ENCODE assay signal across 8 mouse cellular contexts in genomic region chr11:61231329-61231728, GRCm38 (mm10). TPM values are rescaled to one million over a fixed set of nuclear protein-coding genes. Genes with fewer than 3 reads are reported as not detected.
DNase-seq lines count a peak whose midpoint lies in the region; ATAC-seq and TF ChIP-seq lines count a peak whose summit lies in the region.

No protein-coding gene starts in this region.

- peaks cover 0 to 6% of the 10 kb centered on the region in 2 experiments; a peak in 1 of 4 replicates for H3K36me3 ChIP-seq in MEL (ENCODE audit: control insufficient read depth in 1 of 2, insufficient read depth in 2 of 2, low read length in 2 of 2)
- no peaks in the 10 kb centered on the region for H3K36me3 ChIP-seq in forebrain, embryonic 15.5 days

- H3K4me3 ChIP-seq in MEL (ENCODE audit: control insufficient read depth in 1 of 2, insufficient read depth in 1 of 2, low read depth in 2 of 2, low read length in 2 of 2): peak overlapping the region; percentile 2 to 52
- H3K4me3 ChIP-seq in forebrain, embryonic 15.5 days: no peak overlapping the region

- TF ChIP-seq EP300 in MEL (IDR thresholded peaks at IDR 0.05; ENCODE audit: low read depth in 1 of 2, low read length in 2 of 2): no peak

- peak; percentile 69 to 99 (median 88) for TF ChIP-seq CTCF in MEL (IDR thresholded peaks at IDR 0.05 in 2 of 3, conservative IDR thresholded peaks at IDR 0.05 in 1 of 3; ENCODE audit: control insufficient read depth in 1 of 3, insufficient read depth in 1 of 3, low read depth in 2 of 3, low read length in 3 of 3, poor library complexity in 1 of 3, severe bottlenecking in 1 of 3)

- peak; percentile 100 for TF ChIP-seq RAD21 in MEL (IDR thresholded peaks at IDR 0.05; ENCODE audit: low read depth, low read length)

- peaks cover 3 to 6% of the 10 kb centered on the region in 2 experiments for H3K27me3 ChIP-seq in MEL (ENCODE audit: control insufficient read depth in 1 of 2, insufficient read depth in 2 of 2, low read length in 2 of 2)
- H3K27me3 ChIP-seq in forebrain, embryonic 15.5 days: no peaks in the 10 kb centered on the region

- H3K4me1 ChIP-seq in MEL (ENCODE audit: control insufficient read depth in 1 of 2, insufficient read depth in 2 of 2, low read length in 2 of 2): peaks cover 2 to 5% of the 10 kb centered on the region in 2 experiments; a peak in 2 of 4 replicates
- peaks cover 10% of the 10 kb centered on the region for H3K4me1 ChIP-seq in forebrain, embryonic 15.5 days

- peak overlapping the region; percentile 12; the same call in 1 of the 2 replicates for H3K9ac ChIP-seq in MEL (ENCODE audit: control insufficient read depth, low read depth, low read length, poor library complexity, severe bottlenecking)
- H3K9ac ChIP-seq in forebrain, embryonic 15.5 days (replicated peaks): no peak overlapping the region

- peak; percentile 60 for ATAC-seq in forebrain, embryonic 15.5 days (replicated peaks)
- ATAC-seq in hematopoietic stem cell, adult 5-6 weeks (replicated peaks in 1 of 2; ENCODE audit: insufficient read depth in 1 of 2, low FRiP score in 2 of 2, low TSS enrichment in 1 of 2, low read depth in 1 of 2, poor library complexity in 2 of 2, severe bottlenecking in 2 of 2): peak; percentile 88 to 95

- no peak for TF ChIP-seq POLR2A in MEL (IDR thresholded peaks at IDR 0.05; ENCODE audit: control insufficient read depth in 1 of 2, insufficient read depth in 1 of 2, low read depth in 1 of 2, low read length in 2 of 2, poor library complexity in 1 of 2)

- H3K4me2 ChIP-seq in forebrain, embryonic 15.5 days (replicated peaks): peak overlapping the region; percentile 20; the same call in 1 of the 2 replicates

- 10% methylated on average over 9 of the region's 9 CpGs for WGBS in forebrain, embryonic 15.5 days

- DNase-seq in MEL (ENCODE audit: low read depth, low spot score): peak; percentile 91
- DNase-seq in cerebellum, adult 11-12 months: peak; percentile 65
- DNase-seq in layer of hippocampus, adult 9-10 months (ENCODE audit: low spot score): peak; percentile 39
- DNase-seq in lung, postnatal 14 days: peak; percentile 76
- DNase-seq in ovary, postnatal 36 days (ENCODE audit: low spot score): peak; percentile 67
- DNase-seq in urinary bladder, postnatal 4 days (ENCODE audit: low spot score in 2 of 2): peak; percentile 39 to 68

- H3K79me2 ChIP-seq in MEL (ENCODE audit: control insufficient read depth, insufficient read depth, low read length, poor library complexity): no peaks in the 10 kb centered on the region

- H3K27ac ChIP-seq in MEL (ENCODE audit: control insufficient read depth, low read depth, low read length): no peak overlapping the region
- H3K27ac ChIP-seq in forebrain, embryonic 15.5 days (replicated peaks): no peak overlapping the region

- no peaks in the 10 kb centered on the region for H3K9me3 ChIP-seq in MEL (replicated peaks; ENCODE audit: insufficient read depth, low read length)
- no peaks in the 10 kb centered on the region for H3K9me3 ChIP-seq in forebrain, embryonic 15.5 days

TF ChIP-seq in MEL, 35 proteins besides CTCF, POLR2A, EP300 and RAD21:
- TF ChIP-seq MAZ (IDR thresholded peaks at IDR 0.05; ENCODE audit: low read depth, low read length) (0 out of 2 replicates have a peak, but pooled peaks have one; percentile 12), ZC3H11A (IDR thresholded peaks at IDR 0.05; ENCODE audit: low read depth, low read length) (peak; percentile 96), ZNF384 (IDR thresholded peaks at IDR 0.05; ENCODE audit: low read depth, low read length) (peak; percentile 54), GATA1 (IDR thresholded peaks at IDR 0.05; ENCODE audit: low read depth, low read length) (0 out of 2 replicates have a peak, but pooled peaks have one; percentile 8), SIN3A (IDR thresholded peaks at IDR 0.05; ENCODE audit: low read length) (peak; percentile 75), MXI1 (IDR thresholded peaks at IDR 0.05; ENCODE audit: low read depth, low read length) (peak; percentile 57), POLR2AphosphoS5 (IDR thresholded peaks at IDR 0.05; ENCODE audit: borderline replicate concordance, low read depth, low read length) (no peak), MAX (IDR thresholded peaks at IDR 0.05; ENCODE audit: low read length) (peak; percentile 80), TCF12 (IDR thresholded peaks at IDR 0.05; ENCODE audit: low read depth, low read length) (no peak), TBP (IDR thresholded peaks at IDR 0.05; ENCODE audit: low read depth, low read length) (peak; percentile 64; the same call in 1 of the 2 replicates), SMC3 (IDR thresholded peaks at IDR 0.05; ENCODE audit: low read depth, low read length) (peak; percentile 97), MYC (IDR thresholded peaks at IDR 0.05; ENCODE audit: low read depth, low read length) (peak; percentile 87), MEF2A (IDR thresholded peaks at IDR 0.05; ENCODE audit: extremely low read depth, insufficient replicate concordance, low read depth, low read length, poor library complexity, severe bottlenecking) (no peak), ELF1 (IDR thresholded peaks at IDR 0.05; ENCODE audit: low read depth, low read length) (0 out of 2 replicates have a peak, but pooled peaks have one; percentile 4)

RNA-seq across cellular contexts. Expression of gene Aldh3a1, which starts 24.0 kb away (rescaled TPM):
- 0.08 TPM in 1 of 2 replicates, not detected in the other for total RNA-seq in MEL (2012; rRNA removed)
- polyA plus RNA-seq in MEL (2012; ENCODE audit: insufficient read depth in 1 of 2, insufficient read length in 2 of 2, low read depth in 1 of 2, low replicate concordance in 2 of 2, missing spikeins in 1 of 2): not detected
- polyA plus RNA-seq in forebrain, embryonic 15.5 days (2015; fragmentation: Nextera tagmentation; extraction: Ambion mirVana): 0.14 and 0.28 TPM in 2 replicates
- total RNA-seq in hematopoietic stem cell, adult 5-6 weeks (2017): not detected in 2 replicates

RNA-seq across cellular contexts. Expression of gene Aldh3a2, which starts 35.9 kb away (rescaled TPM):
- 9.6 and 11.0 TPM in 2 replicates for total RNA-seq in MEL (2012; rRNA removed)
- polyA plus RNA-seq in MEL (2012; ENCODE audit: insufficient read depth in 1 of 2, insufficient read length in 2 of 2, low read depth in 1 of 2, low replicate concordance in 2 of 2, missing spikeins in 1 of 2): 10 to 100 TPM in 1 of 2 experiments, not detected in 1; 15.0 TPM
- polyA plus RNA-seq in forebrain, embryonic 15.5 days (2015; fragmentation: Nextera tagmentation; extraction: Ambion mirVana): 27.5 and 28.0 TPM in 2 replicates
- 34.1 and 42.3 TPM in 2 replicates for total RNA-seq in hematopoietic stem cell, adult 5-6 weeks (2017)

RNA-seq across cellular contexts. Expression of gene Usp22, which starts 56.5 kb away (rescaled TPM):
- total RNA-seq in MEL (2012; rRNA removed): 36.5 and 37.1 TPM in 2 replicates
- 100 to 1,000 TPM in 1 of 2 experiments, 10 to 100 TPM in 1; 36.9 to 646 TPM for polyA plus RNA-seq in MEL (2012; ENCODE audit: insufficient read depth in 1 of 2, insufficient read length in 2 of 2, low read depth in 1 of 2, low replicate concordance in 2 of 2, missing spikeins in 1 of 2)
- polyA plus RNA-seq in forebrain, embryonic 15.5 days (2015; fragmentation: Nextera tagmentation; extraction: Ambion mirVana): 419 and 436 TPM in 2 replicates
- 97.9 and 121 TPM in 2 replicates for total RNA-seq in hematopoietic stem cell, adult 5-6 weeks (2017)

Comparison
In these comparisons a context has a peak if more than half of its experiments do, and no peak if none do; other contexts are left out.
1. DNase-seq: peak in every context shown above with its lines; median percentile 91 in MEL; 76 in lung, postnatal 14 days; 67 in ovary, postnatal 36 days; 65 in cerebellum, adult 11-12 months; 54 in urinary bladder, postnatal 4 days; 39 in layer of hippocampus, adult 9-10 months.